Mouse (Mus musculus): ENCODE data around the gene Gabbr1. TPM values are rescaled to one million over a fixed set of nuclear protein-coding genes. Genes with fewer than 3 reads are reported as not detected.

The Gabbr1 gene
- polyA plus RNA-seq (2012; rRNA removed), result 8.1 and 12.3 TPM in 2 replicates

GRCm38 (mm10) chr17:37045611-37046311 is at the start of gene Gabbr1:
Gene Gabbr1, plus strand, starts transcription at chr17:37045966.

GRCm38 (mm10) chr17:37000863-37001262 is 44.9 kb upstream of the Gabbr1 start, which contains the start of gene Zfp57:
Gene Zfp57, plus strand, starts transcription at chr17:37001163.

GRCm38 (mm10) chr17:37022628-37023576 is 22.9 kb upstream of the Gabbr1 start, which contains the start of gene Mog:
Gene Mog, minus strand, starts transcription at chr17:37023398.

GRCm38 (mm10) chr17:37088399-37088798 is 42.6 kb downstream of the Gabbr1 start, which contains the start of gene Olfr90:
Gene Olfr90, minus strand, starts transcription at chr17:37088499.

GRCm38 (mm10) chr17:37098178-37098577 is 52.4 kb downstream of the Gabbr1 start, which contains the start of gene Olfr91:
Gene Olfr91, minus strand, starts transcription at chr17:37098278.

GRCm38 (mm10) chr17:37119988-37120387 is 74.2 kb downstream of the Gabbr1 start, which contains the start of gene Olfr92:
Gene Olfr92, minus strand, starts transcription at chr17:37120088.

Other genes starting within 250 kb of the Gabbr1 start
- not detected in 2 replicates for gene H2-M10.6, start 233.8 kb upstream of the Gabbr1 start, polyA plus RNA-seq (2012; rRNA removed)
- 9.8 and 11.9 TPM in 2 replicates for gene Trim26, start 208.8 kb upstream of the Gabbr1 start, polyA plus RNA-seq (2012; rRNA removed)
- gene Trim15, start 178.8 kb upstream of the Gabbr1 start, polyA plus RNA-seq (2012; rRNA removed), result 0.23 and 0.24 TPM in 2 replicates
- not detected in 2 replicates for gene Trim10, start 176.4 kb upstream of the Gabbr1 start, polyA plus RNA-seq (2012; rRNA removed)
- gene Trim40, start 155.8 kb upstream of the Gabbr1 start, polyA plus RNA-seq (2012; rRNA removed), result 0.14 and 0.38 TPM in 2 replicates
- gene Trim31, start 147.8 kb upstream of the Gabbr1 start, polyA plus RNA-seq (2012; rRNA removed), result not detected in 2 replicates
- gene Rnf39, start 103.0 kb upstream of the Gabbr1 start, polyA plus RNA-seq (2012; rRNA removed), result 13.0 and 39.4 TPM in 2 replicates
- 13.9 and 20.2 TPM in 2 replicates for gene Ppp1r11, start 94.2 kb upstream of the Gabbr1 start, polyA plus RNA-seq (2012; rRNA removed)
- 10.5 and 15.2 TPM in 2 replicates for gene Znrd1, start 87.4 kb upstream of the Gabbr1 start, polyA plus RNA-seq (2012; rRNA removed)
- 0.34 TPM in 1 of 2 replicates, not detected in the other for gene Znrd1as, start 87.4 kb upstream of the Gabbr1 start, polyA plus RNA-seq (2012; rRNA removed)
- gene 2410137M14Rik, start 64.7 kb upstream of the Gabbr1 start, polyA plus RNA-seq (2012; rRNA removed), result not detected in 2 replicates
- 0.10 TPM in 1 of 2 replicates, not detected in the other for gene H2-M5, start 56.4 kb upstream of the Gabbr1 start, polyA plus RNA-seq (2012; rRNA removed)
- gene Zfp57, start 44.8 kb upstream of the Gabbr1 start, polyA plus RNA-seq (2012; rRNA removed), result 0.31 and 0.65 TPM in 2 replicates
- gene Mog, start 22.6 kb upstream of the Gabbr1 start, polyA plus RNA-seq (2012; rRNA removed), result not detected in 2 replicates
- not detected in 2 replicates for gene Olfr90, start 42.5 kb downstream of the Gabbr1 start, polyA plus RNA-seq (2012; rRNA removed)
- not detected in 2 replicates for gene Olfr91, start 52.3 kb downstream of the Gabbr1 start, polyA plus RNA-seq (2012; rRNA removed)
- gene Olfr92, start 74.1 kb downstream of the Gabbr1 start, polyA plus RNA-seq (2012; rRNA removed), result not detected in 2 replicates
- gene Olfr93, start 115.5 kb downstream of the Gabbr1 start, polyA plus RNA-seq (2012; rRNA removed), result not detected in 2 replicates
- not detected in 2 replicates for gene Ubd, start 147.9 kb downstream of the Gabbr1 start, polyA plus RNA-seq (2012; rRNA removed)
- not detected in 2 replicates for gene Olfr94, start 155.0 kb downstream of the Gabbr1 start, polyA plus RNA-seq (2012; rRNA removed)
- gene Olfr95, start 167.2 kb downstream of the Gabbr1 start, polyA plus RNA-seq (2012; rRNA removed), result not detected in 2 replicates
- not detected in 2 replicates for gene Olfr96, start 174.2 kb downstream of the Gabbr1 start, polyA plus RNA-seq (2012; rRNA removed)
- gene Olfr97, start 191.4 kb downstream of the Gabbr1 start, polyA plus RNA-seq (2012; rRNA removed), result not detected in 2 replicates
- gene Olfr98, start 217.8 kb downstream of the Gabbr1 start, polyA plus RNA-seq (2012; rRNA removed), result not detected in 2 replicates
- gene H2-M3, start 224.3 kb downstream of the Gabbr1 start, polyA plus RNA-seq (2012; rRNA removed), result 1.7 TPM in 2 replicates
- not detected in 2 replicates for gene Olfr99, start 237.5 kb downstream of the Gabbr1 start, polyA plus RNA-seq (2012; rRNA removed)